Mouse (Mus musculus) lung, postnatal 0 days (tissue): ENCODE results near the gene Gm28230. TPM values are rescaled to one million over a fixed set of nuclear protein-coding genes. Genes with fewer than 3 reads are reported as not detected.
A peak's percentile ranks its signal among the peaks of the same experiment; 100 is the strongest.

Source experiments
- ATAC-seq: fragments of 200-750 bp; cut with Nextera tagmentation; 2 replicates; pipeline ENCODE4 v1.8.0; 2017; ENCODE audit warnings: moderate library complexity
- DNase-seq: peaks from one replicate; pipeline ENCODE4 v3.0.0-alpha.2; 2016; ENCODE audit warnings: low spot score
- H3K27ac ChIP-seq: fragments of 300-500 bp; sonication (generic); 2 replicates; pipeline ENCODE4 v1.5.1; 2014; ENCODE audit warnings: antibody characterized with exemption, mild to moderate bottlenecking, low read length, mixed read lengths
- H3K27me3 ChIP-seq: fragments of 300-500 bp; sonication (generic); replicated peaks from 2 replicates; pipeline ENCODE4 v1.6.1; 2014; ENCODE audit warnings: low read length, mixed read lengths; ENCODE audit not compliant: insufficient read depth
- H3K36me3 ChIP-seq: fragments of 300-500 bp; sonication (generic); 2 replicates; pipeline ENCODE4 v1.6.1; 2014; ENCODE audit warnings: low read length, mixed read lengths; ENCODE audit not compliant: insufficient read depth
- H3K4me1 ChIP-seq: fragments of 300-500 bp; sonication (generic); 2 replicates; pipeline ENCODE4 v1.6.1; 2014; ENCODE audit warnings: antibody characterized with exemption, low read depth, low read length, mixed read lengths; ENCODE audit not compliant: insufficient read depth
- H3K4me2 ChIP-seq: fragments of 300-500 bp; sonication (generic); replicated peaks from 2 replicates; pipeline ENCODE4 v1.6.1; 2014; ENCODE audit warnings: low read depth, mild to moderate bottlenecking, low read length, moderate library complexity, mixed read lengths
- H3K4me3 ChIP-seq: fragments of 300-500 bp; sonication (generic); 2 replicates; pipeline ENCODE4 v1.5.1; 2014; ENCODE audit warnings: low read depth, low read length
- H3K9ac ChIP-seq: fragments of 300-500 bp; sonication (generic); replicated peaks from 2 replicates; pipeline ENCODE4 v1.6.1; 2014; ENCODE audit warnings: low read depth, mild to moderate bottlenecking
- H3K9me3 ChIP-seq: fragments of 300-500 bp; sonication (generic); 2 replicates; pipeline ENCODE4 v1.6.1; 2016; ENCODE audit warnings: low read length, mixed read lengths
- CTCF ChIP-seq: IDR thresholded peaks from 2 replicates; pipeline ENCODE4 v1.5.1; 2016; ENCODE audit warnings: antibody characterized with exemption, mild to moderate bottlenecking
- EP300 ChIP-seq: IDR thresholded peaks from 2 replicates; pipeline ENCODE4 v1.6.1; 2016; ENCODE audit warnings: antibody characterized with exemption, mild to moderate bottlenecking, control low read depth
- WGBS: fragments of 180-500 bp; shearing (Covaris S2); extraction: QIAGEN DNeasy Blood & Tissue Kit; methylation state at CpG from one replicate; pipeline ENCODE4 v1.1.7; 2014; 5-methylcytosine and 5-hydroxymethylcytosine counted together
- polyA plus RNA-seq: library from polyadenylated mRNA; unstranded; fragments of >200 nt; fragmentation: Nextera tagmentation; extraction: Ambion mirVana; gene quantifications from 2 replicates; pipeline ENCODE4 v1.2.1, GENCODE M21; 2015

Gm28230 gene
- polyA plus RNA-seq, 1 experiment from 2014 or later: not detected

- TF ChIP-seq EP300 (no peak), CTCF (no peak)
- Histone ChIP-seq H3K4me3 (no peak overlapping the region), H3K27me3 (peaks cover 97% of the 10 kb centered on the region), H3K9me3 (no peaks in the 10 kb centered on the region), H3K36me3 (no peaks in the 10 kb centered on the region), H3K4me2 (no peak overlapping the region), H3K4me1 (0 out of 2 replicates have a peak, but pooled peaks cover 5% of the 10 kb centered on the region), H3K27ac (no peak overlapping the region), H3K9ac (no peak overlapping the region)
- ATAC-seq: no peak
- 7% methylated on average over 7 of the region's 7 CpGs for WGBS
- no peak for DNase-seq
These were observed 30.6 kb upstream of the Gm28230 start for GRCm38 (mm10) chr2:74695813-74696430.

- H3K9ac ChIP-seq: no peak overlapping the region
- H3K36me3 ChIP-seq: no peaks in the 10 kb centered on the region
- H3K27ac ChIP-seq: no peak overlapping the region
- no peak overlapping the region for H3K4me3 ChIP-seq
- no peak overlapping the region for H3K4me2 ChIP-seq
- ATAC-seq: no peak
- 2% methylated on average over 34 of the region's 34 CpGs for WGBS
- no peak for DNase-seq
- H3K27me3 ChIP-seq: peaks cover 96% of the 10 kb centered on the region
- 0 out of 2 replicates have a peak, but pooled peaks cover 5% of the 10 kb centered on the region for H3K4me1 ChIP-seq
- TF ChIP-seq EP300 (no peak), CTCF (no peak)
- no peaks in the 10 kb centered on the region for H3K9me3 ChIP-seq
These were observed 29.8 kb upstream of the Gm28230 start for GRCm38 (mm10) chr2:74696442-74697335.

GRCm38 (mm10) chr2:74697567-74698121 lies 28.9 kb upstream of the Gm28230 start, which contains the start of gene Hoxd9:
Hoxd9 (plus strand) TSS chr2:74697727.
- 0 out of 2 replicates have a peak, but pooled peaks cover 5% of the 10 kb centered on the region for H3K4me1 ChIP-seq
- no peak within 1 kb of the TSS for H3K9ac ChIP-seq
- peak within 1 kb of the TSS; percentile 28 for H3K4me3 ChIP-seq
- DNase-seq (no peak), ATAC-seq (peak; percentile 44)
- WGBS: 1% methylated on average over 35 of the region's 43 CpGs
- H3K27ac ChIP-seq: no peak within 1 kb of the TSS
- H3K9me3 ChIP-seq: no peaks in the 10 kb centered on the region
- peaks cover 89% of the 10 kb centered on the region for H3K27me3 ChIP-seq
- H3K36me3 ChIP-seq: no peaks in the 10 kb centered on the region
- TF ChIP-seq EP300 (no peak), CTCF (peak; percentile 29; the same call in 1 of the 2 replicates)
- H3K4me2 ChIP-seq: peak within 1 kb of the TSS; percentile 52

GRCm38 (mm10) chr2:74698201-74699052 lies 28.1 kb upstream of the Gm28230 start:
- Histone ChIP-seq H3K27ac (no peak overlapping the region), H3K9me3 (no peaks in the 10 kb centered on the region), H3K4me1 (0 out of 2 replicates have a peak, but pooled peaks cover 5% of the 10 kb centered on the region), H3K4me3 (peak overlapping the region; percentile 28), H3K4me2 (peak overlapping the region; percentile 52), H3K9ac (no peak overlapping the region), H3K36me3 (no peaks in the 10 kb centered on the region), H3K27me3 (peaks cover 89% of the 10 kb centered on the region)
- WGBS: under 1% methylated on average over 60 of the region's 86 CpGs
- no peak for TF ChIP-seq CTCF
- TF ChIP-seq EP300: no peak
- DNase-seq: no peak
- 0 out of 2 replicates have a peak, but pooled peaks have one; percentile 14 for ATAC-seq

GRCm38 (mm10) chr2:74699053-74699430 lies 27.5 kb upstream of the Gm28230 start:
- TF ChIP-seq CTCF (no peak), EP300 (no peak)
- Histone ChIP-seq H3K9ac (no peak overlapping the region), H3K4me2 (no peak overlapping the region), H3K4me3 (no peak overlapping the region), H3K36me3 (no peaks in the 10 kb centered on the region), H3K9me3 (no peaks in the 10 kb centered on the region), H3K4me1 (0 out of 2 replicates have a peak, but pooled peaks cover 5% of the 10 kb centered on the region), H3K27ac (no peak overlapping the region), H3K27me3 (peaks cover 89% of the 10 kb centered on the region)
- 3% methylated on average over 17 of the region's 17 CpGs for WGBS
- DNase-seq (no peak), ATAC-seq (no peak)
